Mouse (Mus musculus): ENCODE measurements around the gene Ankrd13b. TPM values are rescaled to one million over a fixed set of nuclear protein-coding genes. Genes with fewer than 3 reads are reported as not detected.
A peak's percentile ranks its signal among the peaks of the same experiment; 100 is the strongest.

Gene Ankrd13b
- total and polyA plus RNA-seq, 3 experiments: 22.6 to 54.0 TPM; not detected in 1

DNA sequence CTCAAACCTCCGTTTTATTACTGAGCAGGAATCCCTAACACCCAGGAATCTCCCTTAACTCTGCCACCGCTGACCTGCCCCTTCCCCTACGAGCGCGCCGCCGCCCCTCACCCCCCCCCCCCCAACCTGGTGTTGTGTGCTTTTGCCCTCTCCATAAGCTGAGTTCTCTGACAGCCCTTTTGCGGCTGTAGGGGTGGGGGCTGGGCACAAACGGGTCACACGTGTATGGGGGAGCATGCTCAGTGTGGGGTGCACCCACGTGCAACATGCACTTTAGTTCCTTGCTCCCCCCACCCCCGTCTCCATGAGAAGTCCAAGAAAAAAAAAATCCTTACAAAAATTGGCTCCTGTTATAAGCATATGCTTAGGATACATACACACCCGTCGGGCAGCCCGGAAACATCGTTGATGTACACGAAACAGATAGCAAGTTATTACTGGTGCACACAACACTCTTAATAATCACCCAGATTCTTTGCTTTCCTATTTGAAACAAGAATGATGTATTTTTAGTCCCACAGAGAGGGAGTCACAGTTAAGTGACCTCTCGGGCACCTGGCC, 2.9 kb upstream of the Ankrd13b start (continued):
- TF ChIP-seq NRF1 (IDR thresholded peaks at IDR 0.05; ENCODE audit: insufficient read depth, low read depth, low read length, poor library complexity, severe bottlenecking) (peak; percentile 76), CHD1 (IDR thresholded peaks at IDR 0.05; ENCODE audit: low read depth, low read length) (peak; percentile 74; the same call in 1 of the 2 replicates), MYB (IDR thresholded peaks at IDR 0.05; ENCODE audit: low read depth, low read length) (no peak), MXI1 (IDR thresholded peaks at IDR 0.05; ENCODE audit: low read depth, low read length) (peak; percentile 98), RAD21 (IDR thresholded peaks at IDR 0.05; ENCODE audit: low read depth, low read length) (no peak), SMC3 (IDR thresholded peaks at IDR 0.05; ENCODE audit: low read depth, low read length) (no peak), CTCF (IDR thresholded peaks at IDR 0.05 in 2 of 3, conservative IDR thresholded peaks at IDR 0.05 in 1 of 3; ENCODE audit: control insufficient read depth in 1 of 3, insufficient read depth in 1 of 3, low read depth in 2 of 3, low read length in 3 of 3, poor library complexity in 1 of 3, severe bottlenecking in 1 of 3) (no peak), UBTF (IDR thresholded peaks at IDR 0.05; ENCODE audit: borderline replicate concordance, insufficient read depth, low read depth, low read length) (0 out of 2 replicates have a peak, but pooled peaks have one; percentile 17), EP300 (IDR thresholded peaks at IDR 0.05; ENCODE audit: low read depth in 1 of 2, low read length in 2 of 2) (no peak), ELF1 (IDR thresholded peaks at IDR 0.05; ENCODE audit: low read depth, low read length) (no peak), ZKSCAN1 (IDR thresholded peaks at IDR 0.05; ENCODE audit: low read depth, low read length) (no peak), ETS1 (IDR thresholded peaks at IDR 0.05; ENCODE audit: low read depth, low read length) (0 out of 2 replicates have a peak, but pooled peaks have one; percentile 45), POLR2AphosphoS5 (IDR thresholded peaks at IDR 0.05; ENCODE audit: borderline replicate concordance, low read depth, low read length) (no peak), E2F4 (IDR thresholded peaks at IDR 0.05; ENCODE audit: borderline replicate concordance, low read depth, low read length) (no peak), RCOR1 (IDR thresholded peaks at IDR 0.05; ENCODE audit: low read depth, low read length) (no peak), MAZ (IDR thresholded peaks at IDR 0.05; ENCODE audit: low read depth, low read length) (0 out of 2 replicates have a peak, but pooled peaks have one; percentile 57), HCFC1 (IDR thresholded peaks at IDR 0.05; ENCODE audit: low read depth, low read length) (peak; percentile 61), BHLHE40 (IDR thresholded peaks at IDR 0.05; ENCODE audit: borderline replicate concordance, low read depth, low read length) (peak; percentile 72), POLR2AphosphoS2 (IDR thresholded peaks at IDR 0.05; ENCODE audit: low read length) (no peak), ZC3H11A (IDR thresholded peaks at IDR 0.05; ENCODE audit: low read depth, low read length) (no peak), SIN3A (IDR thresholded peaks at IDR 0.05; ENCODE audit: low read length) (peak; percentile 86)

DNA sequence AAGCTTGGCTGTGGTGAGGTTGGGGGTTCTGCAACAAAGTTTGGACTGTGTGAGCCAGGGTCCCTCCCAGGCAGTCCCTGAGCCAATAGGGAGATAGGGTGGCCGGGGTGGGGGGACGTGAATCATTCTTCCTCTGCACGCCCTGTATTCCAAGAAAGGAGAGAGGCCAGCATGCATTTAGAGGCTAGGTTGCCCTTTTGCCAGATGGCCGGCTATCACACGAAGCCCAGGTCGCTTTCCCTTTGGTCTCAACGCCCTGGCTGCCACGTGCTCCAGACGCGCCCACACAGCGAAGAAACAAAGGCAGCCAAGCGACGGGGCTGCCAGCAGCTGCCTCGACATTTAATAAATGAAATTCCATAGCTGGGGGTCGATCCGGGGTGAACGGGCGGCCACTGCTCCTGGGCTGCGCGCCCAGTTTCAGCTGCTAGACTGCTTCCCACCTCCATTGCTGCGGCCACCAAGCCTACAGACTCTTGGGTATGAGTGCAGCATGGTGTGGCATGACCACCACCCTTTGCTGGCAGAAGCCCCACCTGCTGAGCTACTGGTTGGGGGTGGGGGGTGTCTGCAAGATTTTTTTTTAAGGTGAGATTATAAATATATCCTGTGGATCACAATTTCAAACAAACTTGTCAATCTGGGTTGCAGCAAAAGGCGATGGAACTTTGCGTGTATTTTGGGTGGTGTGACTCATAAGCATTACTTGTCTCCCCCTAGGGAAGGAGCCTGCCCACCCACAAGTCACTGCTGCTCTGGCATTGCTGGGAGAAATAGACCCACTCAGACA, 2.2 kb upstream of the Ankrd13b start:
- peak; percentile 94 for DNase-seq (ENCODE audit: low read depth, low spot score)
- Histone ChIP-seq H3K4me3 (ENCODE audit: control insufficient read depth in 1 of 2, insufficient read depth in 1 of 2, low read depth in 2 of 2, low read length in 2 of 2) (peak overlapping the region; percentile 86 to 90), H3K27me3 (ENCODE audit: control insufficient read depth in 1 of 2, insufficient read depth in 2 of 2, low read length in 2 of 2) (no peaks in the 10 kb centered on the region), H3K9ac (ENCODE audit: control insufficient read depth, low read depth, low read length, poor library complexity, severe bottlenecking) (peak overlapping the region; percentile 93), H3K79me2 (ENCODE audit: control insufficient read depth, insufficient read depth, low read length, poor library complexity) (peaks cover 59% of the 10 kb centered on the region), H3K9me3 (replicated peaks; ENCODE audit: insufficient read depth, low read length) (no peaks in the 10 kb centered on the region), H3K4me1 (ENCODE audit: control insufficient read depth in 1 of 2, insufficient read depth in 2 of 2, low read length in 2 of 2) (peaks cover 2 to 41% of the 10 kb centered on the region in 2 experiments; a peak in 3 of 4 replicates), H3K27ac (ENCODE audit: control insufficient read depth, low read depth, low read length) (peak overlapping the region; percentile 96), H3K36me3 (ENCODE audit: control insufficient read depth in 1 of 2, insufficient read depth in 2 of 2, low read length in 2 of 2) (peaks cover 0 to 31% of the 10 kb centered on the region in 2 experiments; a peak in 2 of 4 replicates)
- TF ChIP-seq GABPA (IDR thresholded peaks at IDR 0.05; ENCODE audit: low read depth, low read length) (no peak), ZKSCAN1 (IDR thresholded peaks at IDR 0.05; ENCODE audit: low read depth, low read length) (no peak), USF1 (IDR thresholded peaks at IDR 0.05; ENCODE audit: low read depth, low read length) (peak; percentile 49; the same call in 1 of the 2 replicates), CTCF (IDR thresholded peaks at IDR 0.05 in 2 of 3, conservative IDR thresholded peaks at IDR 0.05 in 1 of 3; ENCODE audit: control insufficient read depth in 1 of 3, insufficient read depth in 1 of 3, low read depth in 2 of 3, low read length in 3 of 3, poor library complexity in 1 of 3, severe bottlenecking in 1 of 3) (no peak; a peak in 1 of 6 replicates), POLR2AphosphoS2 (IDR thresholded peaks at IDR 0.05; ENCODE audit: low read length) (peak; percentile 74), UBTF (IDR thresholded peaks at IDR 0.05; ENCODE audit: borderline replicate concordance, insufficient read depth, low read depth, low read length) (no peak), POLR2A (IDR thresholded peaks at IDR 0.05; ENCODE audit: control insufficient read depth in 1 of 2, insufficient read depth in 1 of 2, low read depth in 1 of 2, low read length in 2 of 2, poor library complexity in 1 of 2) (peak in 1 of 2 experiments; percentile 48; a peak in 2 of 4 replicates), MAFK (IDR thresholded peaks at IDR 0.05; ENCODE audit: borderline replicate concordance, low read depth, low read length) (no peak), MYB (IDR thresholded peaks at IDR 0.05; ENCODE audit: low read depth, low read length) (no peak), ZMIZ1 (IDR thresholded peaks at IDR 0.05; ENCODE audit: low read depth, low read length) (0 out of 2 replicates have a peak, but pooled peaks have one; percentile 28), MAZ (IDR thresholded peaks at IDR 0.05; ENCODE audit: low read depth, low read length) (peak; percentile 12; the same call in 1 of the 2 replicates), POLR2AphosphoS5 (IDR thresholded peaks at IDR 0.05; ENCODE audit: borderline replicate concordance, low read depth, low read length) (no peak), HCFC1 (IDR thresholded peaks at IDR 0.05; ENCODE audit: low read depth, low read length) (no peak; the same call in 1 of the 2 replicates), RAD21 (IDR thresholded peaks at IDR 0.05; ENCODE audit: low read depth, low read length) (no peak), KAT2A (conservative IDR thresholded peaks at IDR 0.05; ENCODE audit: low read depth, low read length) (no peak), ETS1 (IDR thresholded peaks at IDR 0.05; ENCODE audit: low read depth, low read length) (peak; percentile 25), NRF1 (IDR thresholded peaks at IDR 0.05; ENCODE audit: insufficient read depth, low read depth, low read length, poor library complexity, severe bottlenecking) (no peak), SIN3A (IDR thresholded peaks at IDR 0.05; ENCODE audit: low read length) (peak; percentile 38), GATA1 (IDR thresholded peaks at IDR 0.05; ENCODE audit: low read depth, low read length) (no peak)
